Mouse (Mus musculus) heart, adult 2 months (tissue): Measurements from ENCODE around the gene Tst.

ENCODE experiments used
- CTCF ChIP-seq: fragments of 200-600 bp; IDR thresholded peaks from 2 replicates; pipeline ENCODE4 v1.8.1; 2022; ENCODE audit warnings: antibody characterized with exemption, mild to moderate bottlenecking, moderate library complexity
- EP300 ChIP-seq: fragments of 200-500 bp; IDR thresholded peaks from 2 replicates; pipeline ENCODE4 v1.6.1; 2011; ENCODE audit warnings: low read depth, low read length, control low read depth; ENCODE audit not compliant: insufficient read depth
- POLR2A ChIP-seq: fragments of 200-500 bp; IDR thresholded peaks from 2 replicates; pipeline ENCODE4 v1.6.1; 2011; ENCODE audit warnings: mild to moderate bottlenecking, low read depth, low read length, control low read depth; ENCODE audit not compliant: insufficient read depth

DNA sequence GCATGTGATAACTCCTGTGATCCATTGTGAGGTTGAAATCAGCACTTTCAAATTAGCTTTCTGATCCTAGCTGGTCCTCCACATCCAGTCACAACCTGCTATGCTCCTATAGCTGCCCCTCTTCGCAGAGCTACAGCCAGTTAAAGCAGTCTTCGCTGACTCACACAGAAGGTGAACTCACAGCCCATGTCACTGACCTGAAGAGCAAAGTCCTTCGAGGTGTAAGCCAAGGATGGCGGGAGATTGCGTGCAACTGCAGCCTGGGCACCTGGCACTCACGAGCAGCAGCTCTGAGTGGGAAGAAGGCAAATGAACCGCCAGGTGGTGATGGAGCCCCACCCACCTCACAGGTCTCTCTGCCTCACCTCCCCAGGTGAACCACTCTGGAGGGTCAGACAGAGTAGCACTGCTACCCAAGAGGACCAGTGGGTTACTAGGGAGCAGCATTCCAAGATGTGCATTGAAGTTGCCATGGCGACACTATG is 10.2 kb downstream of the Tst start, which contains the start of gene Tex33:
- no peak for TF ChIP-seq CTCF
- TF ChIP-seq POLR2A = no peak
- no peak for TF ChIP-seq EP300
